Mouse (Mus musculus) testis, adult 2 months (tissue): ENCODE data around the gene Arcn1. TPM values are rescaled to one million over a fixed set of nuclear protein-coding genes. Genes with fewer than 3 reads are reported as not detected.

Experiments
- H3K27ac ChIP-seq: fragments of 200-500 bp; 2 replicates; pipeline ENCODE4 v1.5.1; 2012; ENCODE audit warnings: low read depth, low read length; ENCODE audit not compliant: control insufficient read depth, insufficient read depth
- H3K27me3 ChIP-seq: fragments of 200-500 bp; 2 replicates; pipeline ENCODE4 v1.6.1; 2012; ENCODE audit warnings: mild to moderate bottlenecking, low read length, moderate library complexity; ENCODE audit not compliant: control insufficient read depth, insufficient read depth
- H3K36me3 ChIP-seq: fragments of 200-500 bp; 2 replicates; pipeline ENCODE4 v1.6.1; 2012; ENCODE audit warnings: mild to moderate bottlenecking, low read length; ENCODE audit not compliant: control insufficient read depth, insufficient read depth
- H3K4me1 ChIP-seq: fragments of 200-500 bp; 2 replicates; pipeline ENCODE4 v1.6.1; 2012; ENCODE audit warnings: low read length; ENCODE audit not compliant: control insufficient read depth, insufficient read depth
- H3K4me3 ChIP-seq: fragments of 200-500 bp; 2 replicates; pipeline ENCODE4 v1.5.1; 2012; ENCODE audit warnings: low read depth, mild to moderate bottlenecking, low read length, moderate library complexity, mixed read lengths; ENCODE audit not compliant: control insufficient read depth
- CTCF ChIP-seq: fragments of 200-500 bp; IDR thresholded peaks from 2 replicates; pipeline ENCODE4 v1.5.1; 2012; ENCODE audit warnings: low read depth, mild to moderate bottlenecking, inconsistent platforms, low read length, moderate library complexity; ENCODE audit not compliant: control insufficient read depth, insufficient read depth, insufficient replicate concordance
- POLR2A ChIP-seq: fragments of 200-500 bp; IDR thresholded peaks from 2 replicates; pipeline ENCODE4 v1.6.1; 2012; ENCODE audit warnings: low read depth, mild to moderate bottlenecking, inconsistent platforms, low read length, moderate library complexity; ENCODE audit not compliant: control insufficient read depth
- polyA plus RNA-seq: library from polyadenylated mRNA; depleted of rRNA; stranded (reverse); fragments of >200 nt; gene quantifications from 2 replicates; pipeline ENCODE4 v1.2.3, GENCODE M21; 2012

Arcn1 gene
- polyA plus RNA-seq, 1 experiment: 28.5 TPM

GRCm38 (mm10) chr9:44802808-44803450 is 35.3 kb upstream of the Arcn1 start, which contains the start of gene Ttc36:
Gene Ttc36, minus strand, starts transcription at chr9:44803072.
- no peak within 1 kb of the TSS for H3K4me3 ChIP-seq
- TF ChIP-seq CTCF: no peak
- no peak for TF ChIP-seq POLR2A
- H3K4me1 ChIP-seq: peaks cover 16% of the 10 kb centered on the region
- H3K36me3 ChIP-seq: no peaks in the 10 kb centered on the region
- no peak within 1 kb of the TSS for H3K27ac ChIP-seq
- no peaks in the 10 kb centered on the region for H3K27me3 ChIP-seq

- no peaks in the 10 kb centered on the region for H3K27me3 ChIP-seq
- H3K36me3 ChIP-seq: no peaks in the 10 kb centered on the region
- TF ChIP-seq CTCF (no peak), POLR2A (no peak)
Observed at GRCm38 (mm10) chr9:44801669-44802068, 34.0 kb upstream of the Arcn1 start.

GRCm38 (mm10) chr9:44799958-44800324 is 32.3 kb upstream of the Arcn1 start:
- H3K27me3 ChIP-seq: no peaks in the 10 kb centered on the region
- H3K36me3 ChIP-seq: no peaks in the 10 kb centered on the region
- H3K4me3 ChIP-seq: peak overlapping the region; percentile 92
- no peak for TF ChIP-seq POLR2A
- TF ChIP-seq CTCF: no peak
- H3K27ac ChIP-seq: peak overlapping the region; percentile 60; the same call in 1 of the 2 replicates
- peaks cover 16% of the 10 kb centered on the region for H3K4me1 ChIP-seq

More at GRCm38 (mm10) chr9:44801669-44802068, 34.0 kb upstream of the Arcn1 start:
- Histone ChIP-seq H3K27ac (no peak overlapping the region), H3K4me1 (peaks cover 16% of the 10 kb centered on the region), H3K4me3 (no peak overlapping the region)

GRCm38 (mm10) chr9:44799102-44799957 is 31.7 kb upstream of the Arcn1 start, which contains the start of gene Tmem25:
Gene Tmem25, minus strand, starts transcription at chr9:44799307.
- Histone ChIP-seq H3K4me3 (peak within 1 kb of the TSS; percentile 92), H3K4me1 (peaks cover 16% of the 10 kb centered on the region), H3K27me3 (no peaks in the 10 kb centered on the region), H3K27ac (peak within 1 kb of the TSS; percentile 60), H3K36me3 (no peaks in the 10 kb centered on the region)
- TF ChIP-seq CTCF (no peak), POLR2A (peak; percentile 64)

- no peaks in the 10 kb centered on the region for H3K27me3 ChIP-seq
- TF ChIP-seq POLR2A: no peak
- no peak for TF ChIP-seq CTCF
- H3K4me1 ChIP-seq: peaks cover 16% of the 10 kb centered on the region
- H3K27ac ChIP-seq: no peak overlapping the region
- no peaks in the 10 kb centered on the region for H3K36me3 ChIP-seq
- H3K4me3 ChIP-seq: peak overlapping the region; percentile 92
Observed at GRCm38 (mm10) chr9:44798298-44798697, 30.7 kb upstream of the Arcn1 start.

- H3K27ac ChIP-seq: no peak overlapping the region
- H3K36me3 ChIP-seq: no peaks in the 10 kb centered on the region; the same call in 1 of the 2 replicates
- H3K4me1 ChIP-seq: no peaks in the 10 kb centered on the region
- H3K27me3 ChIP-seq: no peaks in the 10 kb centered on the region
- H3K4me3 ChIP-seq: no peak overlapping the region
- TF ChIP-seq POLR2A (no peak), CTCF (no peak)
Observed at GRCm38 (mm10) chr9:44792842-44793241, 25.2 kb upstream of the Arcn1 start.

GRCm38 (mm10) chr9:44772750-44773651 is 5.4 kb upstream of the Arcn1 start:
- no peaks in the 10 kb centered on the region for H3K27me3 ChIP-seq
- H3K27ac ChIP-seq: peak overlapping the region; percentile 94
- peak overlapping the region; percentile 96 for H3K4me3 ChIP-seq
- H3K36me3 ChIP-seq: 0 out of 2 replicates have a peak, but pooled peaks cover 2% of the 10 kb centered on the region
- H3K4me1 ChIP-seq: peaks cover 4% of the 10 kb centered on the region
- TF ChIP-seq POLR2A (peak; percentile 89), CTCF (peak; percentile 80; the same call in 1 of the 2 replicates)
